Mouse (Mus musculus) thymus, adult 2 months (tissue): ENCODE results near the gene Gm28539. TPM values are rescaled to one million over a fixed set of nuclear protein-coding genes. Genes with fewer than 3 reads are reported as not detected.

Experiments
- DNase-seq: peaks from one replicate; pipeline ENCODE4 v3.0.0; 2021
- H3K27ac ChIP-seq: fragments of 200-500 bp; 2 replicates; pipeline ENCODE4 v1.5.1; 2012; ENCODE audit warnings: low read length, control low read depth; ENCODE audit not compliant: control insufficient read depth, insufficient read depth
- H3K27me3 ChIP-seq: fragments of 200-500 bp; 2 replicates; pipeline ENCODE4 v1.6.1; 2012; ENCODE audit warnings: mild to moderate bottlenecking, low read length, moderate library complexity, mixed read lengths; ENCODE audit not compliant: control insufficient read depth, insufficient read depth
- H3K36me3 ChIP-seq: fragments of 200-500 bp; 2 replicates; pipeline ENCODE4 v1.6.1; 2012; ENCODE audit warnings: mild to moderate bottlenecking, low read length, moderate library complexity; ENCODE audit not compliant: control insufficient read depth, insufficient read depth
- H3K4me1 ChIP-seq: fragments of 200-500 bp; replicated peaks from 2 replicates; pipeline ENCODE4 v1.6.1; 2012; ENCODE audit warnings: low read length; ENCODE audit not compliant: control insufficient read depth, insufficient read depth
- H3K4me3 ChIP-seq: fragments of 200-500 bp; 2 replicates; pipeline ENCODE4 v1.5.1; 2012; ENCODE audit warnings: mild to moderate bottlenecking, low read length, control low read depth, moderate library complexity; ENCODE audit not compliant: control insufficient read depth, insufficient read depth
- CTCF ChIP-seq: fragments of 200-500 bp; IDR thresholded peaks from 2 replicates; pipeline ENCODE4 v1.5.1; 2012; ENCODE audit warnings: mild to moderate bottlenecking, control low read depth, low read length, moderate library complexity, borderline replicate concordance; ENCODE audit not compliant: control insufficient read depth, poor library complexity, insufficient read depth; ENCODE audit errors: extremely low read depth
- POLR2A ChIP-seq: fragments of 200-500 bp; IDR thresholded peaks from 2 replicates; pipeline ENCODE4 v1.6.1; 2012; ENCODE audit warnings: mild to moderate bottlenecking, low read length, control low read depth, moderate library complexity; ENCODE audit not compliant: control insufficient read depth, poor library complexity, insufficient read depth; ENCODE audit errors: extremely low read depth
- WGBS: fragments of 180-500 bp; shearing (Covaris S2); methylation state at CpG from one replicate; pipeline ENCODE4 v1.1.7; 2018; 5-methylcytosine and 5-hydroxymethylcytosine counted together
- polyA plus RNA-seq: library from polyadenylated mRNA; depleted of rRNA; stranded (reverse); fragments of >200 nt; gene quantifications from 2 replicates; pipeline ENCODE4 v1.2.3, GENCODE M21; 2012

The Gm28539 gene
- polyA plus RNA-seq, 1 experiment = not detected

- DNase-seq = peak; percentile 93
- peak within 1 kb of the TSS; percentile 78 for H3K27ac ChIP-seq
- H3K4me1 ChIP-seq = peaks cover 7% of the 10 kb centered on the region
- H3K4me3 ChIP-seq = peak within 1 kb of the TSS; percentile 80
- WGBS = under 1% methylated on average over 93 of the region's 93 CpGs
- peaks cover 17% of the 10 kb centered on the region for H3K36me3 ChIP-seq
- TF ChIP-seq CTCF (peak; percentile 19; the same call in 1 of the 2 replicates), POLR2A (peak; percentile 80; the same call in 1 of the 2 replicates)
- no peaks in the 10 kb centered on the region for H3K27me3 ChIP-seq
Observed at GRCm38 (mm10) chr16:18876442-18877308, 40.3 kb downstream of the Gm28539 start, which contains the start of the genes Mrpl40 and Hira. Gene Mrpl40 (minus strand): TSS chr16:18876862. Gene Hira (plus strand): TSS chr16:18877037.

- H3K4me1 ChIP-seq = peaks cover 7% of the 10 kb centered on the region
- WGBS = under 1% methylated on average over 43 of the region's 43 CpGs
- H3K27me3 ChIP-seq = no peaks in the 10 kb centered on the region
- H3K36me3 ChIP-seq = peaks cover 8% of the 10 kb centered on the region
- H3K27ac ChIP-seq = peak overlapping the region; percentile 59
- no peak for TF ChIP-seq CTCF
- H3K4me3 ChIP-seq = peak overlapping the region; percentile 80
- DNase-seq = peak; percentile 72
Observed at GRCm38 (mm10) chr16:18877386-18878090, 41.2 kb downstream of the Gm28539 start.

GRCm38 (mm10) chr16:18878091-18878720 lies 41.8 kb downstream of the Gm28539 start:
- Histone ChIP-seq H3K27me3 (no peaks in the 10 kb centered on the region), H3K36me3 (peaks cover 2% of the 10 kb centered on the region; the same call in 1 of the 2 replicates), H3K4me3 (peak overlapping the region; percentile 80), H3K27ac (peak overlapping the region; percentile 59), H3K4me1 (peaks cover 7% of the 10 kb centered on the region)
- TF ChIP-seq POLR2A (no peak), CTCF (no peak)
- no peak for DNase-seq
- 16% methylated on average over 20 of the region's 20 CpGs for WGBS

- no peak for DNase-seq
- Histone ChIP-seq H3K27ac (no peak overlapping the region), H3K4me1 (no peaks in the 10 kb centered on the region), H3K4me3 (no peak overlapping the region), H3K36me3 (0 out of 2 replicates have a peak, but pooled peaks cover 4% of the 10 kb centered on the region), H3K27me3 (no peaks in the 10 kb centered on the region)
- no peak for TF ChIP-seq POLR2A
- TF ChIP-seq CTCF = no peak
Observed at GRCm38 (mm10) chr16:18884044-18884443, 47.7 kb downstream of the Gm28539 start.

GRCm38 (mm10) chr16:18893840-18894372 lies 57.5 kb downstream of the Gm28539 start:
- no peak for TF ChIP-seq POLR2A
- no peak for TF ChIP-seq CTCF
- Histone ChIP-seq H3K4me1 (no peaks in the 10 kb centered on the region), H3K27me3 (no peaks in the 10 kb centered on the region), H3K36me3 (peaks cover 25% of the 10 kb centered on the region), H3K27ac (no peak overlapping the region), H3K4me3 (no peak overlapping the region)
- no peak for DNase-seq
- WGBS = 95% methylated on average over 4 of the region's 4 CpGs

- peaks cover 38% of the 10 kb centered on the region for H3K36me3 ChIP-seq
- 84% methylated on average over 3 of the region's 3 CpGs for WGBS
- TF ChIP-seq POLR2A = no peak
- no peak for TF ChIP-seq CTCF
- no peaks in the 10 kb centered on the region for H3K27me3 ChIP-seq
- DNase-seq = no peak
- no peak overlapping the region for H3K27ac ChIP-seq
- H3K4me1 ChIP-seq = no peaks in the 10 kb centered on the region
- H3K4me3 ChIP-seq = no peak overlapping the region
Observed at GRCm38 (mm10) chr16:18895249-18895648, 58.9 kb downstream of the Gm28539 start.
